Mouse (Mus musculus) embryonic facial prominence, embryonic 14.5 days (tissue): ENCODE results near the gene Olfr1008. TPM values are rescaled to one million over a fixed set of nuclear protein-coding genes. Genes with fewer than 3 reads are reported as not detected.

ENCODE experiments used
- polyA plus RNA-seq: library from polyadenylated mRNA; unstranded; fragments of >200 nt; fragmentation: Nextera tagmentation; extraction: Ambion mirVana; gene quantifications from 2 replicates; pipeline ENCODE4 v1.2.1, GENCODE M21; 2014

Olfr1008 gene
- polyA plus RNA-seq, 1 experiment from 2014 or later = not detected

Other genes with a start within 250 kb of the Olfr1008 start
- not detected in 2 replicates for gene Olfr995, start 245.8 kb upstream of the Olfr1008 start, polyA plus RNA-seq
- 4.3 and 4.5 TPM in 2 replicates for gene 4833423E24Rik, start 170.4 kb upstream of the Olfr1008 start, polyA plus RNA-seq
- gene Olfr996, start 110.2 kb upstream of the Olfr1008 start, polyA plus RNA-seq = not detected in 2 replicates
- not detected in 2 replicates for gene Olfr998, start 100.5 kb upstream of the Olfr1008 start, polyA plus RNA-seq
- gene Olfr1000, start 77.5 kb upstream of the Olfr1008 start, polyA plus RNA-seq = not detected in 2 replicates
- not detected in 2 replicates for gene Olfr1002, start 38.7 kb upstream of the Olfr1008 start, polyA plus RNA-seq
- gene Olfr154, start 25.0 kb upstream of the Olfr1008 start, polyA plus RNA-seq = not detected in 2 replicates
- gene Olfr1006, start 10.7 kb upstream of the Olfr1008 start, polyA plus RNA-seq = 0.11 TPM in 1 of 2 replicates, not detected in the other
- gene Olfr1009, start 26.0 kb downstream of the Olfr1008 start, polyA plus RNA-seq = not detected in 2 replicates
- 0.18 TPM in 1 of 2 replicates, not detected in the other for gene Olfr1012, start 73.3 kb downstream of the Olfr1008 start, polyA plus RNA-seq
- gene Olfr1013, start 77.7 kb downstream of the Olfr1008 start, polyA plus RNA-seq = not detected in 2 replicates
- gene Olfr1014, start 83.3 kb downstream of the Olfr1008 start, polyA plus RNA-seq = 0.10 TPM in 1 of 2 replicates, not detected in the other
- gene Olfr1015, start 92.6 kb downstream of the Olfr1008 start, polyA plus RNA-seq = 0.17 and 0.22 TPM in 2 replicates
- 0.13 and 0.22 TPM in 2 replicates for gene Olfr1016, start 113.1 kb downstream of the Olfr1008 start, polyA plus RNA-seq
- gene Olfr1018, start 129.0 kb downstream of the Olfr1008 start, polyA plus RNA-seq = not detected in 2 replicates
- gene Olfr1019, start 156.1 kb downstream of the Olfr1008 start, polyA plus RNA-seq = not detected in 2 replicates
- gene Olfr1020, start 157.6 kb downstream of the Olfr1008 start, polyA plus RNA-seq = not detected in 2 replicates
- gene Olfr1022, start 179.2 kb downstream of the Olfr1008 start, polyA plus RNA-seq = not detected in 2 replicates
- not detected in 2 replicates for gene Olfr1023, start 196.2 kb downstream of the Olfr1008 start, polyA plus RNA-seq
- not detected in 2 replicates for gene Olfr1024, start 215.6 kb downstream of the Olfr1008 start, polyA plus RNA-seq
- gene Olfr1025-ps1, start 225.8 kb downstream of the Olfr1008 start, polyA plus RNA-seq = 0.14 and 0.50 TPM in 2 replicates
- gene Olfr1026, start 232.1 kb downstream of the Olfr1008 start, polyA plus RNA-seq = 0.13 TPM in 1 of 2 replicates, not detected in the other